In the genomic region with DNA sequence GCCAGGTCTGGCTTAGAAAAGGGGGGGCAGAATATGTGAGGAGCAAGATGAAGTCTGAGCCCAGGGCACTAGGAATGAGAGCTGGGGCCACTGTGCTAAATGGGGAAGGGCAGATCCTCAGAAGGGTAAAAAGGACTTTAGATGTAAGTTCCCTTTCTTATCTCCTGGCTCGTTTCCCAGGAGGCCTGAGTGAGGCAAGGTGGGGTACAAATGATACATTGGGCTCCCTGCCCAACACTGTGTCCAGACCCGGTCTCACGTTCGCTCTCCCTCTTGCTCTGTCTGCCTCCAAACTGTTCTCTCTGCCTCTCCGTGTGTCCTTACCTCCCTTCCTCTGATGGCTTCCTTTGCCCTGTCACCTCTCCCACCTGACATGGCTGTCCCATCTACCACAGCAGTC, we compare ENCODE assay signal across 17 mouse cellular contexts.
"Had no signal": no experiment of that assay in that cellular context is flagged by ENCODE, and none has a peak within 500 bp of the region (broad histone marks: within the 10 kb centered on the region; RNA-seq: fewer than 3 reads in every experiment).

No protein-coding gene starts in this region.

- H3K27ac ChIP-seq: left cerebral cortex, adult 2 months; limb, embryonic 10.5 days; liver, embryonic 15.5 days; macrophage; midbrain, embryonic 15.5 days; neural tube, embryonic 13.5 days; stomach, embryonic 15.5 days had no signal

- H3K4me3 ChIP-seq: left cerebral cortex, adult 2 months; limb, embryonic 10.5 days; liver, embryonic 15.5 days; megakaryocyte, embryonic 14.5 days; midbrain, embryonic 15.5 days; neural tube, embryonic 13.5 days; stomach, embryonic 15.5 days had no signal

- H3K9me3 ChIP-seq: limb, embryonic 10.5 days; liver, embryonic 15.5 days; megakaryocyte, embryonic 14.5 days; midbrain, embryonic 15.5 days; neural tube, embryonic 13.5 days; stomach, embryonic 15.5 days had no signal

- ATAC-seq: midbrain, embryonic 15.5 days had no signal

- H3K4me2 ChIP-seq: liver, embryonic 11.5 days; liver, embryonic 15.5 days; midbrain, embryonic 11.5 days; midbrain, embryonic 15.5 days; neural tube, embryonic 13.5 days; stomach, embryonic 15.5 days had no signal

- H3K36me3 ChIP-seq: limb, embryonic 10.5 days; liver, embryonic 15.5 days; midbrain, embryonic 15.5 days; neural tube, embryonic 13.5 days; stomach, embryonic 15.5 days had no signal

- DNase-seq: kidney, postnatal 25 days; lung, adult 2 months; lung, postnatal 14 days; retina, postnatal 1 day; right cerebral cortex, postnatal 4 days; spleen, adult 18-20 months; thymus, postnatal 36 days had no signal

- H3K27me3 ChIP-seq: liver, embryonic 15.5 days; midbrain, embryonic 15.5 days; neural tube, embryonic 13.5 days; stomach, embryonic 15.5 days had no signal

- H3K9ac ChIP-seq: liver, embryonic 15.5 days; midbrain, embryonic 15.5 days; neural tube, embryonic 13.5 days; stomach, embryonic 15.5 days had no signal

- H3K4me1 ChIP-seq: liver, embryonic 15.5 days; midbrain, embryonic 15.5 days; stomach, embryonic 15.5 days had no signal
